Mouse (Mus musculus) cerebellum, adult 2 months (tissue): ENCODE data around the gene Itga1. TPM values are rescaled to one million over a fixed set of nuclear protein-coding genes. Genes with fewer than 3 reads are reported as not detected.

Experiments used
- DNase-seq, 2 experiments: peaks; one replicate each; pipeline ENCODE4 v3.0.0; 2021
- H3K27ac ChIP-seq: fragments of 200-500 bp; 2 replicates; pipeline ENCODE4 v1.5.1; 2012; ENCODE audit warnings: low read length, control low read depth, inconsistent platforms; ENCODE audit not compliant: insufficient read depth
- H3K27me3 ChIP-seq: fragments of 200-500 bp; 2 replicates; pipeline ENCODE4 v1.6.1; 2012; ENCODE audit warnings: inconsistent platforms, mild to moderate bottlenecking, low read length, moderate library complexity; ENCODE audit not compliant: control insufficient read depth, insufficient read depth
- H3K4me1 ChIP-seq: fragments of 200-500 bp; 2 replicates; pipeline ENCODE4 v1.6.1; 2011; ENCODE audit warnings: low read length; ENCODE audit not compliant: control insufficient read depth, insufficient read depth
- H3K4me3 ChIP-seq: fragments of 200-500 bp; replicated peaks from 2 replicates; pipeline ENCODE3; 2011; ENCODE audit warnings: mild to moderate bottlenecking, low read depth, low read length, control low read depth; ENCODE audit not compliant: insufficient read depth
- CTCF ChIP-seq: fragments of 200-500 bp; IDR thresholded peaks from 2 replicates; pipeline ENCODE4 v1.5.1; 2011; ENCODE audit warnings: low read depth, mild to moderate bottlenecking, control low read depth, low read length, moderate library complexity, borderline replicate concordance; ENCODE audit not compliant: insufficient read depth
- POLR2A ChIP-seq: fragments of 200-500 bp; IDR thresholded peaks from 2 replicates; pipeline ENCODE4 v1.6.1; 2011; ENCODE audit warnings: low read length, control low read depth, borderline replicate concordance; ENCODE audit not compliant: insufficient read depth
- WGBS: fragments of 180-500 bp; shearing (Covaris S2); methylation state at CpG from one replicate; pipeline ENCODE4 v1.1.7; 2018; 5-methylcytosine and 5-hydroxymethylcytosine counted together
- polyA plus RNA-seq: library from polyadenylated mRNA; depleted of rRNA; stranded (reverse); fragments of >200 nt; gene quantifications from 2 replicates; pipeline ENCODE4 v1.2.3, GENCODE M21; 2012

Itga1 gene
- polyA plus RNA-seq, 1 experiment = 2.6 TPM

DNA sequence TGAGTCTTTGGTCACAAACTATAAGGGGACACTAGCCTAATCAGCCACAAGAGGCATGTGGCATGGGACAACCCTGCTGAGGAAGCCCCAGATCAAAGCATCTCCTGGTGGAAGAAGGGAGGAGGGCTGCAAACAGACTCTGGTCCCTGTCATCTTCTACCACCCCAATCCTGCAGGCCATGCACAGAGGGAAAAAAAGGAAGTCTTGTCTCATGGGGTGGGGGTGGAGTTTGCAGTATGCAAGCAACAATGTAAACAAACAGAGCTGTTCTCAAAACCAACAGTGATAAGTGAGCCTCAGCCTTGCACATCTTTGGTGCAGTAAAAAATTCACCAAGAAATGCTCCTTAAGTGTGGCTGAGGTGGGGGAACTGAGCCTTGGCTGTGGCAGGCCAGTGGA is 147.2 kb downstream of the Itga1 start:
- Histone ChIP-seq H3K4me3 (no peak overlapping the region), H3K27me3 (no peaks in the 10 kb centered on the region), H3K27ac (no peak overlapping the region), H3K4me1 (no peaks in the 10 kb centered on the region)
- DNase-seq = no peak
- TF ChIP-seq CTCF = no peak
- no peak for TF ChIP-seq POLR2A

DNA sequence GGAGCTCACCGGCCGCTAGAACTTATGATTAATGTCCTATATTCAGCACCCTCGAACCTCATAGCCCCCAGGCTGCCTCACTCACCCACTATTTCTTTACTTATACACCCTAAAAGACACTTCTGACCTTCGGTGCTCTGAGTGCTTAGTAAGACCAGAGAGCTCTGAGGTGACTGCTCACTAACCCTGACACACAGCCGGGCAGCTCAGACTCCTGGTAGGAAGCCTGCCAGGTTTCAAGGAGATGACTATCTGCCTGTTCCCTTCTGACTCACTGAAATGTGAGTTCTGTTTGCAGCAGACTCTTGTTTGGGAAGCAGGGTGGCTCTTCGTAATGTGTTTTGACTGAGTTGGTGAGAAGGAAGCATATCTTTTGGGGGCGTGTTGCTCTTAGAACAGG is 168.2 kb downstream of the Itga1 start:
- Histone ChIP-seq H3K4me1 (peaks cover 2% of the 10 kb centered on the region; the same call in 1 of the 2 replicates), H3K27ac (no peak overlapping the region), H3K27me3 (peaks cover 1% of the 10 kb centered on the region; the same call in 1 of the 2 replicates), H3K4me3 (no peak overlapping the region)
- WGBS = 90% methylated on average over 7 of the region's 7 CpGs
- DNase-seq = no peak
- no peak for TF ChIP-seq CTCF
- TF ChIP-seq POLR2A = no peak

DNA sequence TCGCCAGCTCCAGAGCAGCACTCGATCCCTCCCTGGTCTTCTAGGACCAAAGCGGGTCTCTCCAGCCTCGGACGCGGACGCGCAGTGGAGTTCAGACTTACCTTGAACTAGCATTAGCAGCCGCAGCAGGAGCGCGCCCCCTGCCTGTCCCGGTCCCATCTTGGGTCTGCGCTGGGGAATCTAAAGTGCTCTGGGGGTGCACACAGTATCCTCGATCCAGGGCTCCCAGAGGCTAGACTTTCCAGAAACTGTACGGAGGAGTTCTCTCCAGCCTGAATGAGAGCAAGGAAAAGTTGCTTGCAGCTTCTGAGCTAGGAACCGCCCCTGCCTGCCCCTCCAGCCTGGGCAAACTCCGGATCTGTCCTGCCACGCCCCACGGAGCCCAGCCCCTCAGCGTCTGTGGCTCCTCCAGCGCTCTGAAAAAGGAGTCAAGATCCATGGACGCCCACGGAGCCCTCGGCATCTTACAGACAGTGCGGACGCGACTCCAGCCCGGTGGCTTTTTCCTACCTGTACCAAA is 169.9 kb downstream of the Itga1 start, which contains the start of gene Itga2:
TSS of gene Itga2 (minus strand) at position 326 of the 520 bp plus-strand sequence.
- no peak for TF ChIP-seq POLR2A
- TF ChIP-seq CTCF = no peak
- 2% methylated on average over 28 of the region's 28 CpGs for WGBS
- H3K27me3 ChIP-seq = peaks cover 1% of the 10 kb centered on the region; the same call in 1 of the 2 replicates
- peaks cover 2% of the 10 kb centered on the region; the same call in 1 of the 2 replicates for H3K4me1 ChIP-seq
- H3K27ac ChIP-seq = no peak within 1 kb of the TSS
- peak within 1 kb of the TSS; percentile 26 for H3K4me3 ChIP-seq
- DNase-seq = peak; percentile 10 to 26

DNA sequence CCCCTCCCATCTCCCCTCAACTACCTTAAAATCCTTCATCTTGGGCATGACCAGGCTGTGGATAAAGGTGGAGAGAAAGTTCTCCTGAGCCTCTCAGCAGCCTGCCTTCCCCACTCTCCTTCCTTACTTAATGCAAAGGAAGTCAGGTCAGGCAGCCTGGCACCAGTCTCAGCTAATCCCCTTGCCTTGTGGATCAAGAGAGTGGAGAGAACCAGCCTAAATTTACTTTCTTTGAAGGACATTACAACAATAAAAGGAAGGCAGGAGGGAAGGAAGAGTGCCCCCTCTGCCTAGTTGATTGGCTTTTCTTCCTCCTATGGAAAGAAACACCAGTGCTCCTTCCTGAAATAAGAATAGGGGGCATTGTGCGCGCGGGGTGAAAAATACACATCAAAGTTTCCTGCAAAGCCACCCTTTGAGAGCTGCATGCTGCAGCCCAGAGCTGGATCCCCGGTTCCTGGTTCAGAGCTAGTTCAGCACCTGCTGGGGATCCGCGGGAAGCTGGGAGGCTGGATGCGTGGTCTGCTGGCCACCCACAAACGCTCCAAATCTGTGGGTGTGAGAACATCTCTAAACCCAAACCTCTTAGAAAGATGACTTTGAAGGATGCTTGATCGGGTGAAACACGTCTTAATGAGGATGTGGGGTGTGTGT is 170.6 kb downstream of the Itga1 start:
- peaks cover 2% of the 10 kb centered on the region; the same call in 1 of the 2 replicates for H3K4me1 ChIP-seq
- peaks cover 1% of the 10 kb centered on the region; the same call in 1 of the 2 replicates for H3K27me3 ChIP-seq
- no peak overlapping the region for H3K27ac ChIP-seq
- no peak for DNase-seq
- 2% methylated on average over 10 of the region's 10 CpGs for WGBS
- no peak for TF ChIP-seq POLR2A
- TF ChIP-seq CTCF = no peak
- H3K4me3 ChIP-seq = peak overlapping the region; percentile 23

DNA sequence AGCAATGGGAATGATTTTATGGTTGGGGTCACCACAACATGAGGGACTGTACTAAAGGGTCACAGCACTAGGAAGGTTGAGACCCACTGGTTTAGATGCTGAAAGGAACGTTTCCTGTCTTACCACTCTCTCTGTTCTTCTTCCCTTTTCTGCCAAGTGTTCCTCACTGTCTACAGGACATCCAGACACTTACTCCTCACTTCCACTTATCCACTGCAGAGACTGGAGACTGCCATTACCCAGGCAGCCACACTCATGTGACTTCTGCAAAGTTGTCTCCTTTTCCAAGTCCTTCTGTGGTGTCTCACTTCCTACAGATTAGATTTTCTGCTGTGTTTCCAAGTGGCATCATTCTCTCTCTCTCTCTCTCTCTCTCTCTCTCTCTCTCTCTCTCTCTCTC is 177.0 kb downstream of the Itga1 start:
- TF ChIP-seq CTCF = no peak
- TF ChIP-seq POLR2A = no peak
- H3K27ac ChIP-seq = no peak overlapping the region
- H3K27me3 ChIP-seq = no peaks in the 10 kb centered on the region; the same call in 1 of the 2 replicates
- H3K4me3 ChIP-seq = no peak overlapping the region
- WGBS = 73% methylated on average over 1 of the region's 1 CpGs
- H3K4me1 ChIP-seq = no peaks in the 10 kb centered on the region
- DNase-seq = no peak

DNA sequence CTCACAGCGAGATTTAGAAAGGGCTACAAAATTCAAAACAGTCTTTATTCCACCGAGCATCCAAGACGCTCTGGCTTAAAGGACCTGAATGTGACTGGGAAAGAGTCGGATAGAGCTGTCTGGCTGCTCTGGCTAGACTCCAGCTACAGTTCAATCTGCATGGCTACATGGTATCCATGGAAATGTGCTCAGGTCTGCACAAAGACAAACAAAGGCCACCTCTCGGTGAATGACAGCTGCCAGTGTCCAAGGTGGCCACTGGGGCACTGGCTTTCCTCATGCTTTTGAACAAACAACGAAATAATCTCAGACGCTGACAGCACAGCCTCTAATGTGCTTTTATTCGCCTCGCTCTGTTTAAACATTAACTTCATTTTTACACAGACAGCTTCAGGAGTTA is 178.4 kb downstream of the Itga1 start:
- DNase-seq = peak in 1 of 2 experiments; percentile 7
- WGBS = 23% methylated on average over 9 of the region's 9 CpGs
- Histone ChIP-seq H3K4me1 (no peaks in the 10 kb centered on the region), H3K4me3 (no peak overlapping the region), H3K27ac (no peak overlapping the region), H3K27me3 (no peaks in the 10 kb centered on the region)
- no peak for TF ChIP-seq CTCF
- TF ChIP-seq POLR2A = no peak

DNA sequence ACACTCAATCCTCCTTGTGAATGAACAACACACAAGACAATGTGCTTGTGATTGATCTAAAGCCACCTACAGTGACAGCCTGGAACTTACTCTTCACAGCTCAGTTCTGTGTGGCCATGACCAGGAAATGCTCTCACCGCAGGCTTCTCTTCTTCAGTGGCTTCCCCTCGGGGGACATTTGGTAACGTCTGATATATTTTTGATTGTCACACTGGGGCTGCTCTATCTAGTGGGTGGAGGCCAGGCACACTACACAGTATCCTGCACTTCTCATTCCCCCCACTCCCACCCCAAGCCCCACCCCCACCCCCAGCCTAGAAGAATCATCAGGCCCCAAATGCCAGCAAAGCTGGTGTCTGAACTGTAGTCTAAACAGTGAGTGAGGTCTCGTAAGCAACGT is 186.0 kb downstream of the Itga1 start:
- no peak for TF ChIP-seq CTCF
- no peak for DNase-seq
- Histone ChIP-seq H3K27ac (no peak overlapping the region), H3K27me3 (no peaks in the 10 kb centered on the region), H3K4me1 (no peaks in the 10 kb centered on the region), H3K4me3 (no peak overlapping the region)
- WGBS = 53% methylated on average over 5 of the region's 5 CpGs

DNA sequence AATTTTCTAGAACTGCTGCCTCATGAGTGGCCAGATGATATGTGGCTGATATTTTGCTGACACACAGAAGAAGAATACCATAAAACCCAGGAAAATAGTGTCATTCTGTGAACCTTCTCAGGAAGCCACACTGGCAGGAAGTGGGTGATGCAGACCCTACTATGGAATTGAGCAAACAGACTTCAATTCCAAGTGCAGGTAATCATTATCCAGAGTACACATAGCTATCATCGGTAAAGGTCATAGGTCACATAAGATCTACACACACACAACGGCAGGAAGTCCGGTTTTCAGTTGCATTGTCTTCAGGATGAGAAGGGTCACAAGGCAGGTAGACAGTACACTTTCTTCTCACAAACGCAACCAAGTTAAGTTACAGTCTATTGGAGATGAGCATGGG is 186.8 kb downstream of the Itga1 start:
- 92% methylated on average over 4 of the region's 4 CpGs for WGBS
- no peak for DNase-seq
- Histone ChIP-seq H3K4me1 (no peaks in the 10 kb centered on the region), H3K4me3 (no peak overlapping the region), H3K27me3 (no peaks in the 10 kb centered on the region), H3K27ac (no peak overlapping the region)
- TF ChIP-seq CTCF (no peak), POLR2A (no peak)
